Mouse (Mus musculus): Measurements from ENCODE around the gene E2f6. TPM values are rescaled to one million over a fixed set of nuclear protein-coding genes. Genes with fewer than 3 reads are reported as not detected.

The E2f6 gene
- total and polyA plus RNA-seq, 3 experiments, result 46.7 to 84.1 (median 79.1) TPM

DNA sequence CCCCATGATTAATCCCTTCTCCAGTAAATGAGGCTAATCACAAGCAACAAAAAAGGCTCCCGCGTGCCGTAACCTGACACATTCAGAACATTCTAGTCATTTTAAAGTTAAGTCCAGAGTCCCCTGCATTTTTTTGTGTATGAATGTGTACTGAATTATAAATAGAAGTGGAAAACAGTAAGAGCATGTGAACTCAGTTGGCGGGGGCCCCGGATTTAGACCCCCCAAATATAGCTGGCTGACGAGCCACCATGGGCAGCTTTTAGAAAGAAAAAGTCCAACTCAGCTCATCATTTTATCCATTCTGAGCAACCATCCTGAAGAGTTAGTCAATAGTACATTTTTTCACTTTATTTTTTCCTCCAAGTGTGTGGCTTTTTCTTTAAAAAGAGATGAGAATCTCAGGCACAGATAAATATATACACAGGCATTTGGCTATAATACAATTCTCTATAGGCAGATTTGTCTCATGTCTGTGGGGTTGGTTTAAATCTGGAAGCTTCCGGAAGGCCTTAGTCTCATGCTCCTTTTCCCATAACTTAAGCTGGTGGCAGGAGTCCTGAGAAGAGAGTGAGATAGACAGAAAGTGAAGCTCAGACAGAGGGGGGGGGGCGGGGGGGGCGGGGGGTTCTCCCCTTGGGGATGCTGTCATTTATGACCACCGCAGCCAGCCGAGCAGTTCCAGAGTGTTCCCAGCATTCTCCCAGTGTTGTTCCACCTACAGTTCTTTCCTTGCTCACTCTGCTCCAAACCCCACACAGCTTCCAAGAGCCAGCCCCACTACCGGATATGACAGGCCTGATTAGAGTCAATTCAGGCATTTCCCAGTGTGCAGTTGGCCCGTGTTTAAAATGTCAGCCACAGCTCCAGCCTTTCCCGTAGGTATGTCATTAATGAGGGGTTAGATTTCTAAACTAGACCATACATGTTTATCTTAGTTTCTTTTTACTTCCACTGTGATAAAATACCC is 34.1 kb downstream of the E2f6 start:
- TF ChIP-seq EP300 (IDR thresholded peaks at IDR 0.05; ENCODE audit: insufficient read depth, low read depth, low read length), result 0 out of 2 replicates have a peak, but pooled peaks have one; percentile 35
- TF ChIP-seq CTCF (IDR thresholded peaks at IDR 0.05), result no peak
- TF ChIP-seq POLR2A (IDR thresholded peaks at IDR 0.05; ENCODE audit: insufficient read depth, low read depth, low read length), result peak; percentile 30; the same call in 1 of the 2 replicates
- Histone ChIP-seq H3K27me3 (ENCODE audit: control insufficient read depth, insufficient read depth, low read length) (no peaks in the 10 kb centered on the region), H3K9ac (ENCODE audit: low read depth, low read length) (no peak overlapping the region), H3K27ac (peak overlapping the region; percentile 54), H3K4me1 (ENCODE audit: control insufficient read depth, insufficient read depth, low read length) (peaks cover 8% of the 10 kb centered on the region), H3K36me3 (ENCODE audit: control insufficient read depth, insufficient read depth, low read length) (no peaks in the 10 kb centered on the region; the same call in 1 of the 2 replicates), H3K4me3 (no peak overlapping the region), H3K79me2 (replicated peaks; ENCODE audit: control insufficient read depth, insufficient read depth, low read length) (no peaks in the 10 kb centered on the region)
- DNase-seq, result peak in 1 of 2 experiments; percentile 55
- intact Hi-C loops (cut with DNase I), result no loop called here
- 37% methylated on average over 14 of the region's 14 CpGs for WGBS

DNA sequence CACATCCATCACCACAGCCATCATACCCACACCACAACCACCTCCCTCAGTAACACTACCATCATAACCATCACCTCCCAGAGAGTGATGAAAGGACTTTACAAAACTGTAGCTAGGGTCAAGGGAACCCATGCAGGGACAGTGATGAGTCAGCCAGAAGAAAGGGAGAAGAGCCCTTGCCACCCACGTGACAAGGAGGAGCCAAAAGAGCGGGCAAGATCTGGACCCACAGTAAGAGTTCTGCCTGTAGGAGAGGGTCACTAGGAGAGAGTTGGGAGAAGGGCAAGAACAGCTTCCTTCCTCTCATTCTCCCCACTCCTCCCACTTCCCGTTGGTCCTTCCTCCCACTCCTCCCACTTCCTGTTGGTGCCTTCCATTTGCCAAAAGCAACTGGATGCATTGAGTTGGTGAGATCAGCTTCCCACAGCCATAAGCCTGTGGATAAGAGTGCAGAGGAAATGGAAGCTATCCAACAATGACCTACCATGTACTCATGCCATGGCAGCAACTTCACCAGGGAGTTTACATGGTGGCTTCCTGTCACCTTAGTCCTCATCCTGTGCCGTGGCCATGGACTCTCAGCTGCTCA is 36.5 kb downstream of the E2f6 start:
- Histone ChIP-seq H3K27ac (peak overlapping the region; percentile 28), H3K4me3 (no peak overlapping the region), H3K27me3 (ENCODE audit: control insufficient read depth, insufficient read depth, low read length) (no peaks in the 10 kb centered on the region), H3K36me3 (ENCODE audit: control insufficient read depth, insufficient read depth, low read length) (no peaks in the 10 kb centered on the region; the same call in 1 of the 2 replicates), H3K79me2 (replicated peaks; ENCODE audit: control insufficient read depth, insufficient read depth, low read length) (no peaks in the 10 kb centered on the region), H3K9ac (ENCODE audit: low read depth, low read length) (no peak overlapping the region), H3K4me1 (ENCODE audit: control insufficient read depth, insufficient read depth, low read length) (peaks cover 16% of the 10 kb centered on the region)
- peak; percentile 28 to 31 for DNase-seq
- TF ChIP-seq POLR2A (IDR thresholded peaks at IDR 0.05; ENCODE audit: insufficient read depth, low read depth, low read length), result no peak
- 0 out of 2 replicates have a peak, but pooled peaks have one; percentile 41 for TF ChIP-seq EP300 (IDR thresholded peaks at IDR 0.05; ENCODE audit: insufficient read depth, low read depth, low read length)
- no peak for TF ChIP-seq CTCF (IDR thresholded peaks at IDR 0.05)
- intact Hi-C loops (cut with DNase I), result no loop called here
- 42% methylated on average over 4 of the region's 4 CpGs for WGBS

DNA sequence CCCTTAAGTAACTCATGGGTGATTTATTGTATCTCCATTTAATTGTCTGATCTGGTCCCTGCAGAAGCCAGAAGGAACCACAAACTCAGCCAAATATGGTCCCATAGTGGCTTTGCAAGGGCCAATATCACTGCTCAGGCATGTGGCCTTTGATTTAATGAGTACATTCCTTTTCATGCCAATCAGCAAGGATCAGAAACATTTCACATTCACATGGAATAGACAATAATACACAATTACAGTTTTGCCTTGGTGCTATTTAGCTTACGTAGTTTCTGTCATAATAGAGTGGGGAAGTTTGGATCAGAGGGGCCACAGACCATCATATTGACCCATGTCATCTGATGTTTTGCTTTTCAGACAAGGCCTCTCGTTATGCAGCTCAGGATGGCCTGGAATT is 37.7 kb downstream of the E2f6 start:
- no peaks in the 10 kb centered on the region; the same call in 1 of the 2 replicates for H3K36me3 ChIP-seq (ENCODE audit: control insufficient read depth, insufficient read depth, low read length)
- no peak overlapping the region for H3K4me3 ChIP-seq
- no peak overlapping the region for H3K27ac ChIP-seq
- no peaks in the 10 kb centered on the region for H3K27me3 ChIP-seq (ENCODE audit: control insufficient read depth, insufficient read depth, low read length)
- no peak for DNase-seq
- H3K4me1 ChIP-seq (ENCODE audit: control insufficient read depth, insufficient read depth, low read length), result peaks cover 17% of the 10 kb centered on the region
- H3K79me2 ChIP-seq (replicated peaks; ENCODE audit: control insufficient read depth, insufficient read depth, low read length), result no peaks in the 10 kb centered on the region
- intact Hi-C loops (cut with DNase I), result no loop called here
- 91% methylated on average over 2 of the region's 2 CpGs for WGBS
- no peak overlapping the region for H3K9ac ChIP-seq (ENCODE audit: low read depth, low read length)
- TF ChIP-seq EP300 (IDR thresholded peaks at IDR 0.05; ENCODE audit: insufficient read depth, low read depth, low read length), result no peak
- no peak for TF ChIP-seq CTCF (IDR thresholded peaks at IDR 0.05)
- TF ChIP-seq POLR2A (IDR thresholded peaks at IDR 0.05; ENCODE audit: insufficient read depth, low read depth, low read length), result no peak

- Histone ChIP-seq H3K4me3 (no peak overlapping the region), H3K36me3 (ENCODE audit: control insufficient read depth, insufficient read depth, low read length) (no peaks in the 10 kb centered on the region; the same call in 1 of the 2 replicates), H3K4me1 (ENCODE audit: control insufficient read depth, insufficient read depth, low read length) (peaks cover 20% of the 10 kb centered on the region), H3K27me3 (ENCODE audit: control insufficient read depth, insufficient read depth, low read length) (no peaks in the 10 kb centered on the region), H3K27ac (no peak overlapping the region), H3K9ac (ENCODE audit: low read depth, low read length) (no peak overlapping the region), H3K79me2 (replicated peaks; ENCODE audit: control insufficient read depth, insufficient read depth, low read length) (no peaks in the 10 kb centered on the region)
- TF ChIP-seq CTCF (IDR thresholded peaks at IDR 0.05), result no peak
- TF ChIP-seq EP300 (IDR thresholded peaks at IDR 0.05; ENCODE audit: insufficient read depth, low read depth, low read length), result no peak
- no peak for TF ChIP-seq POLR2A (IDR thresholded peaks at IDR 0.05; ENCODE audit: insufficient read depth, low read depth, low read length)
- WGBS, result 57% methylated on average over 2 of the region's 2 CpGs
- DNase-seq, result no peak
- intact Hi-C loops (cut with DNase I), result no loop called here
Observed at GRCm38 (mm10) chr12:16849821-16850220, 39.1 kb downstream of the E2f6 start.

DNA sequence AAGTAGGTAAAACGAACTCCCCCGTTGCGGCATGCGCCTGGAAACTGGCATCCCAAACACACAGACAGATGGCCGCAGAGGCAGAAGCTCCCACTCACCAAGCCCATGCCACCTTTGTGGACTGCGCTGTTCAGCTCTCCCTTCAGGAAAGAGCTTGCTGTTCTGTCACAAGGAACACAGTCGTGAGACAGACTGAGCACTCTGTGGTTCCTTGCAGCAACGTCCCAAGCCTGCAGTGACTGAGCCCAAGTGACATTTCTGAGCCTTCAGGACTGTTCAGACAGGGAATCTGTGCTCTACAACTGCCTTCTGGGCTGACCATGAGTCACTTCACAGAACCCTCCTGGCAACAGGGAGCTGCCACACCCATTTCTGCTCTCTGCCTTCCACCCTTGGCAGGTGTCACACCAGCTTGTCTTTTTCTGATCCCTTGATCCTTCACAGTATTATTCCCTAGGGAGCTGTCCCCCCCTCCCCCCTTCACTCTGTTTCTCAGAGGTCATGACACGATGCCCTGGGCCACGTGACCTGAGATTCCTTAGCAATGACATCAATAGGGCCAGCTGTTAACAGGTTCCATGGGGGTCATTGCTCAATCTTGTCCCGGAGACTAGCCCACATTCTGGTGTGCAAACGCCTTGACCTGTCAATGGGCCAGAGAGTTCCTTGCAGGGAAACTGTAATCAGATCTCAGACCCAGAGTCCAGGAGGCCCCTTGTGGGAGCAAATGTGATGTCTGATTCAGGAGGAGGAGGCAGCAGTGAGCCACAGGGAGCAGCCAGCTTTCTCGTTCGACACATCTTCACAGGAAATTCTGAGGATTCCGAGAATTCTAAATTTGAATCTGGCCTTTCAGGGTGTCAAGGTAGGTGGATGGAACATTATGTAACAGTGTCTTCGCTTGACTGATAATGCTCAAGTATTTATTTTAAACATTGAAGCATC is 39.9 kb downstream of the E2f6 start:
- intact Hi-C loops (cut with DNase I), result no loop called here
- H3K4me3 ChIP-seq, result no peak overlapping the region
- WGBS, result 50% methylated on average over 16 of the region's 16 CpGs
- H3K36me3 ChIP-seq (ENCODE audit: control insufficient read depth, insufficient read depth, low read length), result no peaks in the 10 kb centered on the region
- H3K79me2 ChIP-seq (replicated peaks; ENCODE audit: control insufficient read depth, insufficient read depth, low read length), result no peaks in the 10 kb centered on the region
- H3K4me1 ChIP-seq (ENCODE audit: control insufficient read depth, insufficient read depth, low read length), result peaks cover 18% of the 10 kb centered on the region
- peak; percentile 70 to 80 for DNase-seq
- H3K27ac ChIP-seq, result peak overlapping the region; percentile 40
- TF ChIP-seq EP300 (IDR thresholded peaks at IDR 0.05; ENCODE audit: insufficient read depth, low read depth, low read length) (peak; percentile 66; the same call in 1 of the 2 replicates), CTCF (IDR thresholded peaks at IDR 0.05) (peak; percentile 41), POLR2A (IDR thresholded peaks at IDR 0.05; ENCODE audit: insufficient read depth, low read depth, low read length) (0 out of 2 replicates have a peak, but pooled peaks have one; percentile 22)
- no peak overlapping the region for H3K9ac ChIP-seq (ENCODE audit: low read depth, low read length)
- H3K27me3 ChIP-seq (ENCODE audit: control insufficient read depth, insufficient read depth, low read length), result no peaks in the 10 kb centered on the region

Data from heart, adult 2 months (tissue).